Mouse (Mus musculus) liver, adult 2 months (tissue): Measurements from ENCODE around the gene Prkce.

Experiments
- CTCF ChIP-seq: fragments of 200-500 bp; IDR thresholded peaks from 2 replicates; pipeline ENCODE4 v1.5.1; 2011; ENCODE audit warnings: low read depth, low read length, control low read depth
- POLR2A ChIP-seq: fragments of 200-500 bp; IDR thresholded peaks from 2 replicates; pipeline ENCODE4 v1.6.1; 2011; ENCODE audit warnings: low read length, control low read depth; ENCODE audit not compliant: insufficient read depth; ENCODE audit errors: extremely low read depth

DNA sequence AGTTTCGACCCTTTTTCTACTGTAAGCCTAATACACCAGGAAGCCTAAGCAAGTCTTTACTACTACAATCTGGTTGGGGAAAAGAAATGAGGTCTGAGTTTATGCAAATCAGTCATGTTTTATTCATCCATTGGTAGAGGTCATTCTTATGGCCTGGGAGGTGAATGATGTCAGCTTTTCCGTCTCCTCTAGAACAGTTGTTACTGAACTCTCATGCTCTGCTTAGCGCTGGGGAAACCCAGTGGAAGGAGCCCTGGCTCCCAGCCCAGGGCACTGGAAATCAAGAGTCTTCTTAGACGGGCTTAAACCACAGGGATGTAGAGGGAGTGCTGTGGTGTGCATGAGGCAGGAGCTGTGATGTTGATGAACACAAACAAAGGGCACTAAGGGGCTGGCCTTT is 232.4 kb downstream of the Prkce start:
- no peak for TF ChIP-seq CTCF
- TF ChIP-seq POLR2A, result no peak
